Mouse (Mus musculus): Measurements from ENCODE around the gene Chd1.

DNA sequence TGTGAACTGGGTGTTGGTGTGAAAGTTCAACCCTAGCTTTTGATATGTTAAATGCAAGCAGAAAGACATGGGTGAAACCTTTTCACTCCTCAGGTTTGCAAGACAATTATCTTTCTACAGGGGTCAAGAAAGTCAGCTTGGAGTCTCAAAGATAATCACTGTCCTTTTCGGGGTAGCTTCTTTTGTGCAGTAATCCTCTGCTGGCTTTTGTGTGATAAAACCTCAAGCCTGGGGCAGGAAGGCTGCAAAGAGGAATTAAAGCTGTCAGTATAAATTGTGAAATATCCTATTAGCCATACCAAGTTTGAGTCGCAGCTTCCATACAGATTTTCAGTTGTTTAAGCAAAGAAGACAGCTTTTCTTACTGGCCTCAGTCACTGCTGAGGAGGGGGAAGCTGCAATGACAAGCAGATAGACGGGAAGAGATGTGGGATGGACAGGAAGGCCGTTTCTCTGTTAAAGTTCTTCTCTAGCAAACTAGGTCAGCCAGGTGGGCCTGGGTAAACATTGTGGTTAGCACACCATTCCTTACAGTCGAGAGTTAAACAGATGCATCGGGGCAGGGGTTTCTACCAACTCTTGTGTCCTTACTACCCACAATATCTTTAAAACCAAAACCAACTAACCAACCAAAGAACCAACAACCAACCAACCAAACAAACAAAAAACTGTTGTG is 26.7 kb upstream of the Chd1 start:
- no peak for TF ChIP-seq CTCF (IDR thresholded peaks at IDR 0.05; ENCODE audit: low read depth)
- no peak for TF ChIP-seq EP300 (IDR thresholded peaks at IDR 0.05; ENCODE audit: low read depth)
